Comparison of ENCODE assay signal across 8 mouse cellular contexts in the genomic region with DNA sequence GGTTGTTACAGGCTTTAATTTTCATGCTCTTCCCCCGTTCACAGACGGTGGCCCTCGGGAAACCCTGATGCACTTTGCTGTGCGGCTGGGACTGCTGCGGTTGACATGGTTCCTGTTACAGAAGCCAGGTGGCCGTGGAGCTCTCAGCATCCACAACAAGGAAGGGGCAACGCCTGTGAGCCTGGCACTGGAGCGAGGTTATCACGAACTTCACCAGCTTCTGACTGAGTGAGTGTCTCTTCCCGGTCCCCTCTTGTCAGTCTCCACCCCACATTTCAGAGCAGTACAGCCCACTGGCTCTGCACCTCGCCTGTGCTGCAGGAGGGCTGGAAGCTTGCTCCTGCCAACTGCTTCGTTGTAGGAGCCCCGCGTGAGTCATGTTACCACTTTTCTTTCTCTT.
DNase-seq lines count a peak whose midpoint lies in the region; ATAC-seq and TF ChIP-seq lines count a peak whose summit lies in the region.

No protein-coding gene starts in this region.

- intact Hi-C loops in left cerebral cortex, postnatal 36 days (cut with DNase I), result no loop called here

- no peaks in the 10 kb centered on the region for H3K27me3 ChIP-seq in MEL (ENCODE audit: control insufficient read depth in 1 of 2, insufficient read depth in 2 of 2, low read length in 2 of 2)

- peaks cover 0 to 57% of the 10 kb centered on the region in 2 experiments; a peak in 2 of 4 replicates for H3K36me3 ChIP-seq in MEL (ENCODE audit: control insufficient read depth in 1 of 2, insufficient read depth in 2 of 2, low read length in 2 of 2)

- TF ChIP-seq CTCF in MEL (IDR thresholded peaks at IDR 0.05 in 2 of 3, conservative IDR thresholded peaks at IDR 0.05 in 1 of 3; ENCODE audit: control insufficient read depth in 1 of 3, insufficient read depth in 1 of 3, low read depth in 2 of 3, low read length in 3 of 3, poor library complexity in 1 of 3, severe bottlenecking in 1 of 3), result no peak

- no peaks in the 10 kb centered on the region for H3K9me3 ChIP-seq in MEL (replicated peaks; ENCODE audit: insufficient read depth, low read length)

- peak overlapping the region; percentile 51 for H3K9ac ChIP-seq in MEL (ENCODE audit: control insufficient read depth, low read depth, low read length, poor library complexity, severe bottlenecking)

- TF ChIP-seq POLR2A in MEL (IDR thresholded peaks at IDR 0.05; ENCODE audit: control insufficient read depth in 1 of 2, insufficient read depth in 1 of 2, low read depth in 1 of 2, low read length in 2 of 2, poor library complexity in 1 of 2), result no peak

- H3K4me3 ChIP-seq in MEL (ENCODE audit: control insufficient read depth in 1 of 2, insufficient read depth in 1 of 2, low read depth in 2 of 2, low read length in 2 of 2), result peak overlapping the region; percentile 43 to 44

- ATAC-seq in hematopoietic stem cell, adult 5-6 weeks (replicated peaks in 1 of 2; ENCODE audit: insufficient read depth in 1 of 2, low FRiP score in 2 of 2, low TSS enrichment in 1 of 2, low read depth in 1 of 2, poor library complexity in 2 of 2, severe bottlenecking in 2 of 2), result peak; percentile 79 to 82

- TF ChIP-seq EP300 in MEL (IDR thresholded peaks at IDR 0.05; ENCODE audit: low read depth in 1 of 2, low read length in 2 of 2), result no peak

- DNase-seq in B cell, adult 2 months, result peak; percentile 83 to 86
- DNase-seq in MEL (ENCODE audit: low read depth, low spot score), result peak; percentile 67
- peak; percentile 82 for DNase-seq in naive thymus-derived CD4-positive, alpha-beta T cell, adult 2 months (ENCODE audit: low read depth)
- no peak for DNase-seq in left cerebral cortex, postnatal 36 days (ENCODE audit: low spot score in 2 of 2)
- DNase-seq in Muller cell, postnatal 12 days (ENCODE audit: inconsistent ontology term), result no peak
- DNase-seq in layer of hippocampus, postnatal 36 days, result no peak
- DNase-seq in layer of hippocampus, postnatal 14 days (ENCODE audit: low spot score in 2 of 2), result no peak

- TF ChIP-seq RAD21 in MEL (IDR thresholded peaks at IDR 0.05; ENCODE audit: low read depth, low read length), result no peak

- H3K27ac ChIP-seq in MEL (ENCODE audit: control insufficient read depth, low read depth, low read length), result peak overlapping the region; percentile 51

- peaks cover 40 to 45% of the 10 kb centered on the region in 2 experiments for H3K4me1 ChIP-seq in MEL (ENCODE audit: control insufficient read depth in 1 of 2, insufficient read depth in 2 of 2, low read length in 2 of 2)

- H3K79me2 ChIP-seq in MEL (ENCODE audit: control insufficient read depth, insufficient read depth, low read length, poor library complexity), result no peaks in the 10 kb centered on the region

TF ChIP-seq in MEL, 35 proteins besides CTCF, POLR2A, EP300 and RAD21:
- TF ChIP-seq TCF12 (IDR thresholded peaks at IDR 0.05; ENCODE audit: low read depth, low read length) (0 out of 2 replicates have a peak, but pooled peaks have one; percentile 13), SIN3A (IDR thresholded peaks at IDR 0.05; ENCODE audit: low read length) (peak; percentile 24; the same call in 1 of the 2 replicates), MAFK (IDR thresholded peaks at IDR 0.05; ENCODE audit: borderline replicate concordance, low read depth, low read length) (no peak), MEF2A (IDR thresholded peaks at IDR 0.05; ENCODE audit: extremely low read depth, insufficient replicate concordance, low read depth, low read length, poor library complexity, severe bottlenecking) (no peak), TBP (IDR thresholded peaks at IDR 0.05; ENCODE audit: low read depth, low read length) (0 out of 2 replicates have a peak, but pooled peaks have one; percentile 37), ELF1 (IDR thresholded peaks at IDR 0.05; ENCODE audit: low read depth, low read length) (no peak), SMC3 (IDR thresholded peaks at IDR 0.05; ENCODE audit: low read depth, low read length) (no peak), ZMIZ1 (IDR thresholded peaks at IDR 0.05; ENCODE audit: low read depth, low read length) (no peak), GATA1 (IDR thresholded peaks at IDR 0.05; ENCODE audit: low read depth, low read length) (no peak), KAT2A (conservative IDR thresholded peaks at IDR 0.05; ENCODE audit: low read depth, low read length) (no peak), USF1 (IDR thresholded peaks at IDR 0.05; ENCODE audit: low read depth, low read length) (no peak)

Comparison
In these comparisons a context has a peak if more than half of its experiments do, and no peak if none do; other contexts are left out.
1. DNase-seq: peak in B cell, adult 2 months (2 of 2), MEL (single experiment) and naive thymus-derived CD4-positive, alpha-beta T cell, adult 2 months (single experiment); none in left cerebral cortex, postnatal 36 days (0 of 2), Muller cell, postnatal 12 days (single experiment), layer of hippocampus, postnatal 36 days (0 of 2) and layer of hippocampus, postnatal 14 days (0 of 2).